Mouse (Mus musculus) left cerebral cortex, postnatal 14 days (tissue): ENCODE results near the gene Stag1. TPM values are rescaled to one million over a fixed set of nuclear protein-coding genes. Genes with fewer than 3 reads are reported as not detected.

Experiments
- DNase-seq, 2 experiments: peaks; one replicate each; pipeline ENCODE4 v3.0.0; 2021 to 2022; ENCODE audit warnings: low spot score in 2 of 2, mixed read lengths in 1 of 2
- intact Hi-C: fragments of 180-260 bp; cut with DNase I; formaldehyde crosslinking; loops from one replicate; pipeline ENCODE4 v1.15.1; 2025
- total RNA-seq, 2 experiments: library from RNA; stranded (reverse); gene quantifications; 2 replicates each; pipeline ENCODE4 v1.2.3; 2021

Stag1 gene
- total RNA-seq, 2 experiments from 2014 or later = 33.4 to 34.3 TPM

- DNase-seq = no peak
- intact Hi-C loops = no loop called here
Observed at GRCm38 (mm10) chr9:100896111-100896510, 298.5 kb downstream of the Stag1 start.

- intact Hi-C loops = no loop called here
Observed at GRCm38 (mm10) chr9:100898042-100898441, 300.4 kb downstream of the Stag1 start.

GRCm38 (mm10) chr9:100910352-100910751, 312.8 kb downstream of the Stag1 start:
- intact Hi-C loops = no loop called here
- DNase-seq = no peak

More at GRCm38 (mm10) chr9:100898042-100898441, 300.4 kb downstream of the Stag1 start:
- DNase-seq = no peak

- intact Hi-C loops = loop anchor here (2.0 to 5.0 kb wide), 2 partner anchors 272 to 465 kb away; no protein-coding TSS in a partner anchor
- peak; percentile 69 to 76 for DNase-seq
Observed at GRCm38 (mm10) chr9:100917111-100917510, 319.5 kb downstream of the Stag1 start.

GRCm38 (mm10) chr9:100926629-100927028, 329.0 kb downstream of the Stag1 start:
- no peak for DNase-seq
- intact Hi-C loops = loop anchor here (10.0 kb wide), 1 partner anchor 382 kb away; the partner anchor contains the start of gene Nck1

- intact Hi-C loops = no loop called here
- DNase-seq = no peak
Observed at GRCm38 (mm10) chr9:100942042-100942441, 344.4 kb downstream of the Stag1 start.

- intact Hi-C loops = no loop called here
- no peak for DNase-seq
Observed at GRCm38 (mm10) chr9:100944677-100945365, 347.2 kb downstream of the Stag1 start.

GRCm38 (mm10) chr9:100951481-100951880, 353.9 kb downstream of the Stag1 start:
- intact Hi-C loops = no loop called here
- no peak for DNase-seq

GRCm38 (mm10) chr9:100962903-100963427, 365.4 kb downstream of the Stag1 start:
- intact Hi-C loops = no loop called here
- DNase-seq = no peak

GRCm38 (mm10) chr9:100963428-100963912, 365.9 kb downstream of the Stag1 start:
- DNase-seq = no peak
- intact Hi-C loops = no loop called here

GRCm38 (mm10) chr9:100964106-100964505, 366.5 kb downstream of the Stag1 start:
- no peak for DNase-seq
- intact Hi-C loops = no loop called here

GRCm38 (mm10) chr9:100969461-100969860, 371.9 kb downstream of the Stag1 start:
- DNase-seq = no peak
- intact Hi-C loops = no loop called here

GRCm38 (mm10) chr9:100978666-100979065, 381.1 kb downstream of the Stag1 start:
- intact Hi-C loops = no loop called here
- no peak for DNase-seq

- DNase-seq = no peak
- intact Hi-C loops = no loop called here
Observed at GRCm38 (mm10) chr9:100979260-100979659, 381.7 kb downstream of the Stag1 start.

GRCm38 (mm10) chr9:100982786-100983185, 385.2 kb downstream of the Stag1 start:
- intact Hi-C loops = loop anchor here (1.0 kb wide), 1 partner anchor 45 kb away; no protein-coding TSS in a partner anchor
- DNase-seq = no peak

- intact Hi-C loops = no loop called here
- DNase-seq = no peak
Observed at GRCm38 (mm10) chr9:100984381-100985310, 387.0 kb downstream of the Stag1 start.

- DNase-seq = no peak
- intact Hi-C loops = no loop called here
Observed at GRCm38 (mm10) chr9:100987006-100987405, 389.4 kb downstream of the Stag1 start.

- intact Hi-C loops = no loop called here
- no peak for DNase-seq
Observed at GRCm38 (mm10) chr9:100987850-100988249, 390.3 kb downstream of the Stag1 start.

- no peak for DNase-seq
- intact Hi-C loops = no loop called here
Observed at GRCm38 (mm10) chr9:100990609-100991008, 393.0 kb downstream of the Stag1 start.

GRCm38 (mm10) chr9:100991321-100991720, 393.7 kb downstream of the Stag1 start:
- intact Hi-C loops = no loop called here
- DNase-seq = no peak
